ENCODE assay signal across 9 mouse cellular contexts in genomic region chr16:4655764-4656570, GRCm38 (mm10). TPM values are rescaled to one million over a fixed set of nuclear protein-coding genes. Genes with fewer than 3 reads are reported as not detected.
DNase-seq lines count a peak whose midpoint lies in the region; ATAC-seq lines count a peak whose summit lies in the region.
"Had no signal": no experiment of that assay in that cellular context is flagged by ENCODE, and none has a peak within 500 bp of the region (broad histone marks: within the 10 kb centered on the region; RNA-seq: fewer than 3 reads in every experiment).

No protein-coding gene starts in this region.

- H3K27me3 ChIP-seq in hindbrain, embryonic 13.5 days, result no peaks in the 10 kb centered on the region
- H3K27me3 ChIP-seq in hindbrain, embryonic 12.5 days, result no peaks in the 10 kb centered on the region
- H3K27me3 ChIP-seq in heart, embryonic 12.5 days (replicated peaks), result no peaks in the 10 kb centered on the region
- no peaks in the 10 kb centered on the region for H3K27me3 ChIP-seq in liver, embryonic 15.5 days

- 48% methylated on average over 11 of the region's 11 CpGs for WGBS in hindbrain, embryonic 13.5 days
- WGBS in hindbrain, embryonic 12.5 days, result 55% methylated on average over 11 of the region's 11 CpGs
- WGBS in heart, embryonic 12.5 days, result 20% methylated on average over 11 of the region's 11 CpGs
- 38% methylated on average over 11 of the region's 11 CpGs for WGBS in liver, embryonic 15.5 days (ENCODE audit: insufficient replicate concordance)

- peak overlapping the region; percentile 26; the same call in 1 of the 2 replicates for H3K27ac ChIP-seq in hindbrain, embryonic 13.5 days
- no peak overlapping the region for H3K27ac ChIP-seq in hindbrain, embryonic 12.5 days
- H3K27ac ChIP-seq in heart, embryonic 12.5 days (ENCODE audit: poor library complexity, severe bottlenecking), result peak overlapping the region; percentile 93
- H3K27ac ChIP-seq in liver, embryonic 15.5 days (replicated peaks), result 0 out of 2 replicates have a peak overlapping the region, but pooled peaks have one; percentile 7
- H3K27ac ChIP-seq: macrophage had no signal

- H3K4me3 ChIP-seq in hindbrain, embryonic 13.5 days, result no peak overlapping the region
- no peak overlapping the region for H3K4me3 ChIP-seq in hindbrain, embryonic 12.5 days
- H3K4me3 ChIP-seq in heart, embryonic 12.5 days, result no peak overlapping the region
- no peak overlapping the region for H3K4me3 ChIP-seq in liver, embryonic 15.5 days (replicated peaks)

- H3K4me1 ChIP-seq in hindbrain, embryonic 13.5 days (replicated peaks), result peaks cover 26% of the 10 kb centered on the region
- H3K4me1 ChIP-seq in hindbrain, embryonic 12.5 days, result peaks cover 27% of the 10 kb centered on the region
- H3K4me1 ChIP-seq in heart, embryonic 12.5 days (replicated peaks), result peaks cover 73% of the 10 kb centered on the region
- H3K4me1 ChIP-seq in liver, embryonic 15.5 days (replicated peaks), result peaks cover 20% of the 10 kb centered on the region

- H3K9ac ChIP-seq in hindbrain, embryonic 13.5 days, result no peak overlapping the region; the same call in 1 of the 2 replicates
- no peak overlapping the region for H3K9ac ChIP-seq in hindbrain, embryonic 12.5 days
- H3K9ac ChIP-seq in heart, embryonic 12.5 days, result peak overlapping the region; percentile 54
- no peak overlapping the region for H3K9ac ChIP-seq in liver, embryonic 15.5 days

- DNase-seq in NIH3T3 (ENCODE audit: low read depth), result peak; percentile 64
- DNase-seq in B cell, adult 2 months, result no peak
- DNase-seq in layer of hippocampus, adult 11-12 months (ENCODE audit: low spot score), result no peak
- DNase-seq in embryo, embryonic 11 days, result no peak

- no peak for ATAC-seq in hindbrain, embryonic 13.5 days (ENCODE audit: low FRiP score)
- no peak for ATAC-seq in hindbrain, embryonic 12.5 days (ENCODE audit: low FRiP score)
- no peak for ATAC-seq in heart, embryonic 12.5 days (ENCODE audit: insufficient number of reproducible peaks, low FRiP score)
- ATAC-seq in liver, embryonic 15.5 days (ENCODE audit: insufficient read depth), result no peak

- peaks cover 54% of the 10 kb centered on the region for H3K36me3 ChIP-seq in hindbrain, embryonic 13.5 days
- H3K36me3 ChIP-seq in hindbrain, embryonic 12.5 days, result peaks cover 45% of the 10 kb centered on the region; the same call in 1 of the 2 replicates
- peaks cover 47% of the 10 kb centered on the region for H3K36me3 ChIP-seq in heart, embryonic 12.5 days
- H3K36me3 ChIP-seq in liver, embryonic 15.5 days (replicated peaks), result peaks cover 24% of the 10 kb centered on the region

- H3K4me2 ChIP-seq in hindbrain, embryonic 13.5 days, result no peak overlapping the region
- no peak overlapping the region for H3K4me2 ChIP-seq in hindbrain, embryonic 12.5 days (replicated peaks)
- H3K4me2 ChIP-seq in heart, embryonic 12.5 days, result peak overlapping the region; percentile 39; the same call in 1 of the 2 replicates
- no peak overlapping the region for H3K4me2 ChIP-seq in liver, embryonic 15.5 days

- no peaks in the 10 kb centered on the region for H3K9me3 ChIP-seq in hindbrain, embryonic 13.5 days
- H3K9me3 ChIP-seq in hindbrain, embryonic 12.5 days (replicated peaks), result no peaks in the 10 kb centered on the region
- H3K9me3 ChIP-seq in heart, embryonic 12.5 days (replicated peaks), result 0 out of 2 replicates have a peak, but pooled peaks cover 2% of the 10 kb centered on the region
- H3K9me3 ChIP-seq in liver, embryonic 15.5 days (replicated peaks), result no peaks in the 10 kb centered on the region

RNA-seq across cellular contexts. Expression of gene Dnaja3, which starts 16.2 kb away (rescaled TPM):
- 52.7 and 54.8 TPM in 2 replicates for polyA plus RNA-seq in hindbrain, embryonic 13.5 days (2015; fragmentation: Nextera tagmentation; extraction: Ambion mirVana)
- 56.2 and 56.9 TPM in 2 replicates for polyA plus RNA-seq in hindbrain, embryonic 12.5 days (2016; fragmentation: Nextera tagmentation; extraction: Ambion mirVana)
- 77.6 and 77.7 TPM in 2 replicates for polyA plus RNA-seq in heart, embryonic 12.5 days (2016; fragmentation: Nextera tagmentation; extraction: Ambion mirVana)
- polyA plus RNA-seq in liver, embryonic 15.5 days (2015; fragmentation: Nextera tagmentation; extraction: Ambion mirVana), result 45.7 and 50.1 TPM in 2 replicates

RNA-seq across cellular contexts. Expression of gene Vasn, which starts 16.2 kb away (rescaled TPM):
- polyA plus RNA-seq in hindbrain, embryonic 13.5 days (2015; fragmentation: Nextera tagmentation; extraction: Ambion mirVana), result 6.3 and 7.3 TPM in 2 replicates
- polyA plus RNA-seq in hindbrain, embryonic 12.5 days (2016; fragmentation: Nextera tagmentation; extraction: Ambion mirVana), result 16.3 and 18.0 TPM in 2 replicates
- polyA plus RNA-seq in heart, embryonic 12.5 days (2016; fragmentation: Nextera tagmentation; extraction: Ambion mirVana), result 14.8 and 16.4 TPM in 2 replicates
- 2.4 and 2.8 TPM in 2 replicates for polyA plus RNA-seq in liver, embryonic 15.5 days (2015; fragmentation: Nextera tagmentation; extraction: Ambion mirVana)

RNA-seq across cellular contexts. Expression of gene Coro7, which starts 23.6 kb away (rescaled TPM):
- 29.1 and 30.7 TPM in 2 replicates for polyA plus RNA-seq in hindbrain, embryonic 13.5 days (2015; fragmentation: Nextera tagmentation; extraction: Ambion mirVana)
- 22.8 and 24.3 TPM in 2 replicates for polyA plus RNA-seq in hindbrain, embryonic 12.5 days (2016; fragmentation: Nextera tagmentation; extraction: Ambion mirVana)
- 14.8 and 15.3 TPM in 2 replicates for polyA plus RNA-seq in heart, embryonic 12.5 days (2016; fragmentation: Nextera tagmentation; extraction: Ambion mirVana)
- 10.5 and 13.1 TPM in 2 replicates for polyA plus RNA-seq in liver, embryonic 15.5 days (2015; fragmentation: Nextera tagmentation; extraction: Ambion mirVana)

RNA-seq across cellular contexts. Expression of gene Pam16, which starts 31.2 kb away (rescaled TPM):
- 169 and 188 TPM in 2 replicates for polyA plus RNA-seq in hindbrain, embryonic 13.5 days (2015; fragmentation: Nextera tagmentation; extraction: Ambion mirVana)
- 112 and 119 TPM in 2 replicates for polyA plus RNA-seq in hindbrain, embryonic 12.5 days (2016; fragmentation: Nextera tagmentation; extraction: Ambion mirVana)
- 127 and 128 TPM in 2 replicates for polyA plus RNA-seq in heart, embryonic 12.5 days (2016; fragmentation: Nextera tagmentation; extraction: Ambion mirVana)
- polyA plus RNA-seq in liver, embryonic 15.5 days (2015; fragmentation: Nextera tagmentation; extraction: Ambion mirVana), result 41.1 and 53.2 TPM in 2 replicates
